Mouse (Mus musculus): ENCODE data around the gene Fxyd2. TPM values are rescaled to one million over a fixed set of nuclear protein-coding genes. Genes with fewer than 3 reads are reported as not detected.

Fxyd2 gene
- polyA plus RNA-seq, 1 experiment from 2014 or later: 5.4 TPM

- Histone ChIP-seq H3K36me3 (ENCODE audit: control insufficient read depth, insufficient read depth, low read length) (no peaks in the 10 kb centered on the region), H3K27ac (replicated peaks; ENCODE audit: low read depth, low read length) (no peak overlapping the region), H3K9me3 (ENCODE audit: control insufficient read depth, low read length) (no peaks in the 10 kb centered on the region), H3K4me2 (ENCODE audit: low read depth, low read length) (no peak overlapping the region), H3K27me3 (replicated peaks; ENCODE audit: control insufficient read depth, insufficient read depth, low read length) (no peaks in the 10 kb centered on the region), H3K9ac (ENCODE audit: low read depth, low read length) (no peak overlapping the region), H3K4me3 (ENCODE audit: low read depth, low read length) (no peak overlapping the region), H3K4me1 (ENCODE audit: control insufficient read depth, insufficient read depth, low read length) (no peaks in the 10 kb centered on the region)
- ATAC-seq (ENCODE audit: low read depth) (no peak), DNase-seq (ENCODE audit: low spot score) (no peak)
- 74% methylated on average over 5 of the region's 5 CpGs for WGBS
Measured at GRCm38 (mm10) chr9:45382834-45383233, 16.6 kb upstream of the Fxyd2 start.

DNA sequence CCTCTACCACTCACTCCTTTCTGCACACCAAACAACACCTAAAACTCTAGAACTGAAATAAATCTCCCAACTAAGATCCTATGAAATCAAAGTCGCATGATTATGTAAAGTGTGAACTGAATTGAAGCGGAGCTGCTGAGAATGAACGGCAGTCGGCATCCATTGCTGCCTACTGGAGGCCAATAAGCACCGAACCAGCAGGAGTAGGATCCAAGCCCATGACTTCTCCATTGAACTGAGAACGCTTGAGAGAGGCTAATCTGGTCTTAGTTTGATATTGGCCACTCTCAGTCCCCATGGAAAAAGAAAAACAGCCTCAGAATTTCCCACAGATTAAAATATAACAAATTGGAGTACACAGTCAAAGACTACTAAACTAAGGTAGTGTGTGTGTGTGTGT is 15.6 kb upstream of the Fxyd2 start:
- ATAC-seq (ENCODE audit: low read depth) (no peak), DNase-seq (ENCODE audit: low spot score) (no peak)
- Histone ChIP-seq H3K9me3 (ENCODE audit: control insufficient read depth, low read length) (no peaks in the 10 kb centered on the region), H3K9ac (ENCODE audit: low read depth, low read length) (no peak overlapping the region), H3K27ac (replicated peaks; ENCODE audit: low read depth, low read length) (no peak overlapping the region), H3K4me1 (ENCODE audit: control insufficient read depth, insufficient read depth, low read length) (no peaks in the 10 kb centered on the region), H3K4me3 (ENCODE audit: low read depth, low read length) (no peak overlapping the region), H3K36me3 (ENCODE audit: control insufficient read depth, insufficient read depth, low read length) (no peaks in the 10 kb centered on the region), H3K4me2 (ENCODE audit: low read depth, low read length) (no peak overlapping the region), H3K27me3 (replicated peaks; ENCODE audit: control insufficient read depth, insufficient read depth, low read length) (no peaks in the 10 kb centered on the region)
- 89% methylated on average over 6 of the region's 6 CpGs for WGBS

DNA sequence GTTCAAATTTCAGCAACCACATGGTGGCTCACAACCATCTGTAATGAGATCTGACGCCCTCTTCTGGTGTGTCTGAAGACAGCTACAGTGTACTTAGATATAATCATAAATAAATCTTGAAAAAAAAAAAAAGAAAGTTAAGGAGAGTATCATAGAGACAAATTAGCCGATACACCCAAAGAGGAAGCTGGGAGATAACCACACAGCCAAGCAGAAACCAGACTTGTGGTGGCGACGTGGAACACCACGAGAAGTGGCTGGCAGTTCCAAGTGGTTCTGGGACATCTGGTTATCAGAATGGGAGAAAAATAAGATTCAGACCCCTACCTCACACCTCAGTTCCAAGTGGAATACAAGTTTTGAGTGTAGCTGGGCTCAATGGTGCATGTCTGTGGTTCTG is 12.8 kb upstream of the Fxyd2 start:
- no peaks in the 10 kb centered on the region for H3K4me1 ChIP-seq (ENCODE audit: control insufficient read depth, insufficient read depth, low read length)
- H3K27me3 ChIP-seq (replicated peaks; ENCODE audit: control insufficient read depth, insufficient read depth, low read length): no peaks in the 10 kb centered on the region
- H3K4me2 ChIP-seq (ENCODE audit: low read depth, low read length): no peak overlapping the region
- H3K4me3 ChIP-seq (ENCODE audit: low read depth, low read length): no peak overlapping the region
- H3K27ac ChIP-seq (replicated peaks; ENCODE audit: low read depth, low read length): no peak overlapping the region
- H3K36me3 ChIP-seq (ENCODE audit: control insufficient read depth, insufficient read depth, low read length): no peaks in the 10 kb centered on the region
- 81% methylated on average over 5 of the region's 5 CpGs for WGBS
- H3K9me3 ChIP-seq (ENCODE audit: control insufficient read depth, low read length): no peaks in the 10 kb centered on the region
- H3K9ac ChIP-seq (ENCODE audit: low read depth, low read length): no peak overlapping the region
- no peak for ATAC-seq (ENCODE audit: low read depth)
- no peak for DNase-seq (ENCODE audit: low spot score)

DNA sequence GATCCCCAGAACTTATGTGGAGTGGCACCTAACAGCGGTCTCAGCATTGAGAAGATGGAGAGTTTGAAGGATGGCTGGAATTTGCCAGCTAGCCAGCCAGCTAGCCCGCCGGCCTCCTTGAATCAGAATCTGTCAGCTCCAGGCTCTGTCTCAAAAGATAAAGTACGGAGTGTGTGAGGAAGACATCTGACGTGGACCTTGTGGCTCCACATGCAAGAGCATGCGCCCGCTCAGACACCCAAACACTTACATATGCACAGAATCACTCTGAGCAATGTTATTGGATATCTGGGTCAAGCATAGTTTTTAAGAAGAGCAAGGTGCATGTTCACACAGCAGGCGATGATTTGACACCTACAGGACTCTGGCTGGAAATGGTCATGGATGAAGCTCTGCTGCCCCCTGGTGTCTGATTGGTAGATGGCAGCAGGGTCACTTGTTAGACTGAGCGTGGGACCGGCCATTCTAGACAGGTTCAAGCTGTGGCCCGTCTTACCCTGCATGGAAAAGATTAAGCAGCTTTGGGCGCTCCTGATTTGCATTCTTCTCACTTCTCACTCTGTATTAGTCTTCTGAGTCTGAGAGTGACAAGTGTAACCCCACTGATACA is 11.0 kb upstream of the Fxyd2 start:
- H3K9ac ChIP-seq (ENCODE audit: low read depth, low read length): no peak overlapping the region
- WGBS: 51% methylated on average over 12 of the region's 12 CpGs
- H3K27me3 ChIP-seq (replicated peaks; ENCODE audit: control insufficient read depth, insufficient read depth, low read length): no peaks in the 10 kb centered on the region
- ATAC-seq (ENCODE audit: low read depth) (peak; percentile 87), DNase-seq (ENCODE audit: low spot score) (peak; percentile 76)
- no peak overlapping the region for H3K4me3 ChIP-seq (ENCODE audit: low read depth, low read length)
- H3K36me3 ChIP-seq (ENCODE audit: control insufficient read depth, insufficient read depth, low read length): peaks cover 11% of the 10 kb centered on the region
- no peak overlapping the region for H3K4me2 ChIP-seq (ENCODE audit: low read depth, low read length)
- no peaks in the 10 kb centered on the region for H3K4me1 ChIP-seq (ENCODE audit: control insufficient read depth, insufficient read depth, low read length)
- H3K9me3 ChIP-seq (ENCODE audit: control insufficient read depth, low read length): no peaks in the 10 kb centered on the region
- H3K27ac ChIP-seq (replicated peaks; ENCODE audit: low read depth, low read length): no peak overlapping the region

- ATAC-seq (ENCODE audit: low read depth) (no peak), DNase-seq (ENCODE audit: low spot score) (no peak)
- Histone ChIP-seq H3K4me2 (ENCODE audit: low read depth, low read length) (no peak overlapping the region), H3K4me3 (ENCODE audit: low read depth, low read length) (no peak overlapping the region), H3K9ac (ENCODE audit: low read depth, low read length) (no peak overlapping the region), H3K4me1 (ENCODE audit: control insufficient read depth, insufficient read depth, low read length) (no peaks in the 10 kb centered on the region), H3K9me3 (ENCODE audit: control insufficient read depth, low read length) (no peaks in the 10 kb centered on the region), H3K36me3 (ENCODE audit: control insufficient read depth, insufficient read depth, low read length) (peaks cover 15% of the 10 kb centered on the region), H3K27ac (replicated peaks; ENCODE audit: low read depth, low read length) (no peak overlapping the region), H3K27me3 (replicated peaks; ENCODE audit: control insufficient read depth, insufficient read depth, low read length) (no peaks in the 10 kb centered on the region)
- 86% methylated on average over 8 of the region's 8 CpGs for WGBS
Measured at GRCm38 (mm10) chr9:45389596-45389995, 9.9 kb upstream of the Fxyd2 start.

DNA sequence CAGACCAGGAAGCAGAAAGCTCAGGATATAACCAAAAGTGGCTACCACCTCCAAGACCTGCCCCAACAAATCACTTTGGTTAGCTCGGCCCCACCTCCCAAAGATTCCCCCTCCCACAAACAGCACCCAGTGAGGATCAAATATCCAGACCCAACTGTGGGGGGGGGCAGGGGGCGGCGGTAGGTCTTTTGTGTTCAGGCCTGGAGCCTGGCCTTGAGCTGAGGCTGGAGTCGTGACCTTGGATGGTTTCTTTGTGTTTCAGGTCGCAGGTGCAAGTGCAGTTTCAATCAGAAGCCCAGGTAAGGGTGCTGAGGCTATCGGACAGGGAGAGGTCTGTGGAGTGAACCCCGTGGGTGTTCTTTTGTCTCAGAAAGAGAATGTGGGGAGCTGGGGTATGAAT is 8.2 kb upstream of the Fxyd2 start:
- Histone ChIP-seq H3K27ac (replicated peaks; ENCODE audit: low read depth, low read length) (no peak overlapping the region), H3K4me3 (ENCODE audit: low read depth, low read length) (no peak overlapping the region), H3K9ac (ENCODE audit: low read depth, low read length) (no peak overlapping the region), H3K36me3 (ENCODE audit: control insufficient read depth, insufficient read depth, low read length) (peaks cover 22% of the 10 kb centered on the region), H3K27me3 (replicated peaks; ENCODE audit: control insufficient read depth, insufficient read depth, low read length) (no peaks in the 10 kb centered on the region), H3K9me3 (ENCODE audit: control insufficient read depth, low read length) (no peaks in the 10 kb centered on the region), H3K4me1 (ENCODE audit: control insufficient read depth, insufficient read depth, low read length) (no peaks in the 10 kb centered on the region), H3K4me2 (ENCODE audit: low read depth, low read length) (no peak overlapping the region)
- WGBS: 76% methylated on average over 7 of the region's 7 CpGs
- DNase-seq (ENCODE audit: low spot score) (no peak), ATAC-seq (ENCODE audit: low read depth) (no peak)

GRCm38 (mm10) chr9:45395218-45395617 is 4.3 kb upstream of the Fxyd2 start:
- Histone ChIP-seq H3K4me2 (ENCODE audit: low read depth, low read length) (no peak overlapping the region), H3K36me3 (ENCODE audit: control insufficient read depth, insufficient read depth, low read length) (peaks cover 22% of the 10 kb centered on the region), H3K9ac (ENCODE audit: low read depth, low read length) (no peak overlapping the region), H3K27me3 (replicated peaks; ENCODE audit: control insufficient read depth, insufficient read depth, low read length) (no peaks in the 10 kb centered on the region), H3K9me3 (ENCODE audit: control insufficient read depth, low read length) (no peaks in the 10 kb centered on the region), H3K4me3 (ENCODE audit: low read depth, low read length) (no peak overlapping the region), H3K27ac (replicated peaks; ENCODE audit: low read depth, low read length) (no peak overlapping the region), H3K4me1 (ENCODE audit: control insufficient read depth, insufficient read depth, low read length) (no peaks in the 10 kb centered on the region)
- 91% methylated on average over 6 of the region's 6 CpGs for WGBS
- no peak for ATAC-seq (ENCODE audit: low read depth)
- DNase-seq (ENCODE audit: low spot score): no peak

DNA sequence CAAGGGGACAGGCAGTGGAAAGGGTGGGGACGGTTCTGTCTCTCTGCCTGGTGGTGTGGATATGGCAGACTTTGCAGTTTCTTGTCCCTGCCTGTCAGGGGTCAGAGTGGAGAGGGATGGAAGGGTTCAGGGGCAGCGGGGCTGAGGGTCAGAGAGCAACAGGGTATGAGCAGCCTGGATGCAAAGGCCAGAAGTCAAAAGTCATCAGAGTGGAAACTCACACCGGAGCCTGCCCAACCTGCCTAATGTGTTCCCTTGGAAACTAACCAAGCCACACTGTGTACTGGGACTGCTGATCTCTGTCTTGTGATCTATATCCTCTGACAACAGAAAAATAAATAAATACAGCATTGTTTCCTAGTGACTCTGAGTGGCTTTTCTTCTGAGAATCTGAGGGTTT is 3.7 kb upstream of the Fxyd2 start:
- ATAC-seq (ENCODE audit: low read depth): no peak
- WGBS: 60% methylated on average over 3 of the region's 3 CpGs
- H3K4me3 ChIP-seq (ENCODE audit: low read depth, low read length): no peak overlapping the region
- no peaks in the 10 kb centered on the region for H3K9me3 ChIP-seq (ENCODE audit: control insufficient read depth, low read length)
- peaks cover 22% of the 10 kb centered on the region for H3K36me3 ChIP-seq (ENCODE audit: control insufficient read depth, insufficient read depth, low read length)
- DNase-seq (ENCODE audit: low spot score): no peak
- H3K4me2 ChIP-seq (ENCODE audit: low read depth, low read length): no peak overlapping the region
- H3K27me3 ChIP-seq (replicated peaks; ENCODE audit: control insufficient read depth, insufficient read depth, low read length): no peaks in the 10 kb centered on the region
- no peaks in the 10 kb centered on the region for H3K4me1 ChIP-seq (ENCODE audit: control insufficient read depth, insufficient read depth, low read length)
- no peak overlapping the region for H3K27ac ChIP-seq (replicated peaks; ENCODE audit: low read depth, low read length)
- H3K9ac ChIP-seq (ENCODE audit: low read depth, low read length): no peak overlapping the region

DNA sequence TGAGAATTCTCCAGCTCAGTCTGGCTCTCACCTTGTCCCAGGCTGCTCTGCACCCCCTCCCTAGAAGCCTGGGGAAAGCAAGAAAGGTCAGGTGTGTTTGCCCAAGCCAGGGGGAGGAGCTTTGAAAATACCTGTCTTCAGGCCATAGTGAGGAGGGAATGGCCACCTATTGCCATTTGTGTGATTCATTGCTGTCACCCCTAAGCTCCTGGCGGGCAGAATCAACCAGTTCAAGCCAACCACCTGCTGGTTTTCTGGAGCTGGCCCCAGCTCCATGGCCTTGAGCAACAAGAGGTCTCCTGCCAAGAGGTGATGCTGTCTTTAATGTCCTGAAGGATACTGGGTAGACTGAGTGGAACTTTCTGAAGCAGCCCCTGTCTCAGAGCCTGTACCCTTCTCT is 1.1 kb upstream of the Fxyd2 start:
- peaks cover 11% of the 10 kb centered on the region for H3K36me3 ChIP-seq (ENCODE audit: control insufficient read depth, insufficient read depth, low read length)
- no peak for DNase-seq (ENCODE audit: low spot score)
- no peak overlapping the region for H3K4me3 ChIP-seq (ENCODE audit: low read depth, low read length)
- no peaks in the 10 kb centered on the region for H3K9me3 ChIP-seq (ENCODE audit: control insufficient read depth, low read length)
- no peak overlapping the region for H3K4me2 ChIP-seq (ENCODE audit: low read depth, low read length)
- H3K27ac ChIP-seq (replicated peaks; ENCODE audit: low read depth, low read length): no peak overlapping the region
- no peak overlapping the region for H3K9ac ChIP-seq (ENCODE audit: low read depth, low read length)
- 67% methylated on average over 1 of the region's 1 CpGs for WGBS
- H3K27me3 ChIP-seq (replicated peaks; ENCODE audit: control insufficient read depth, insufficient read depth, low read length): no peaks in the 10 kb centered on the region; the same call in 1 of the 2 replicates
- H3K4me1 ChIP-seq (ENCODE audit: control insufficient read depth, insufficient read depth, low read length): no peaks in the 10 kb centered on the region
- ATAC-seq (ENCODE audit: low read depth): no peak

Data from embryonic facial prominence, embryonic 14.5 days (tissue).